Mouse (Mus musculus): Measurements from ENCODE around the gene Ube2h.

DNA sequence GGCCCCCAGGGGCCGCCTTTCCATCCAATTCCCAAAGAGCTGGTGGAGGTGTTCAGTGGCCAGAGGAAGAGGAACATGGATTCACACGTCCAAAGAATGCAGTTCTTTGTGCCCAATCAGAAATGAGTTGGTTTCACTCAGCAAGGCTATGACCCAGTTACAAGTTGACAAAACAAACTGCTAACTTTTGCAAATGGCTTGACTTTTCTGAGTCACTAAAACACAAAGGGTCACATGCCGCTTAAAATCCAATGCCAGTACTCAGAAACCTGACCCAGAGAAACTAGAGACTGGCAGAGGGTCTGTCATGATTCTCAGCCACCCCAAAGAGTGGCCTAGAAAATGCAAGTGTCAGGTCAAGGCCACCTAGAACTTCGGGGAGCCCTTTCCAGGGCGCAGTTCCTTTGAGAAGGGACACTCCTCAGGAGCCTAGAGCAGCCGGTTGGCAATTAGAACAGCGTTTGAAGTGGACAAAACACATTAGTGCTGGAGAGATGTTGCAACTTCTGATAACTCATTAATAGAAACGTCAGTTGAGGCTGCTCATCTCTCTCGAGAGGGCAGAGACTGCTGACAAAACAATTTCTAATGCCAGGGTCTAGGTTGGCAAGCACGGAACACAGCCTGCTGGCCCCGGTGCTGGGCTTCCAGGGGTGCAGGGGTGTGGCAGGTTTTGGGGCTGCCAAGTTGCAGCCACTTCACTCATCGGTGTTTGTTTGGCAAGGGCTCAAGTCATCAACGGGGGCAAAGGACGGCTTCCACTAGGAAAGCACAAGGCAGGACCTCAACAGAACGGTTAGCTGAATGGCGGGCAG is 92.5 kb downstream of the Ube2h start:
- TF ChIP-seq CTCF (IDR thresholded peaks at IDR 0.05; ENCODE audit: borderline replicate concordance, insufficient read depth, low read depth, low read length), result no peak
- no peak for TF ChIP-seq POLR2A (IDR thresholded peaks at IDR 0.05; ENCODE audit: borderline replicate concordance, insufficient read depth, low read length)
